Mouse (Mus musculus): ENCODE data around the gene Hebp1.
A peak's percentile ranks its signal among the peaks of the same experiment; 100 is the strongest.

Gene Hebp1

GRCm38 (mm10) chr6:135196707-135197106, 1.1 kb downstream of the Hebp1 start:
- no peak for DNase-seq

GRCm38 (mm10) chr6:135194907-135195306, 2.9 kb downstream of the Hebp1 start:
- DNase-seq: no peak

- DNase-seq: no peak
Observed at GRCm38 (mm10) chr6:135193733-135194132, 4.1 kb downstream of the Hebp1 start.

GRCm38 (mm10) chr6:135192993-135193392, 4.8 kb downstream of the Hebp1 start:
- no peak for DNase-seq

- DNase-seq: no peak
Observed at GRCm38 (mm10) chr6:135191906-135192305, 5.9 kb downstream of the Hebp1 start.

- DNase-seq: no peak
Observed at GRCm38 (mm10) chr6:135190122-135190521, 7.7 kb downstream of the Hebp1 start.

GRCm38 (mm10) chr6:135188629-135189028, 9.2 kb downstream of the Hebp1 start:
- DNase-seq: no peak

GRCm38 (mm10) chr6:135187076-135187917, 10.5 kb downstream of the Hebp1 start:
- no peak for DNase-seq

GRCm38 (mm10) chr6:135183961-135184360, 13.9 kb downstream of the Hebp1 start:
- no peak for DNase-seq

- no peak for DNase-seq
Observed at GRCm38 (mm10) chr6:135182925-135183324, 14.9 kb downstream of the Hebp1 start.

GRCm38 (mm10) chr6:135178599-135178998, 19.2 kb downstream of the Hebp1 start:
- no peak for DNase-seq

- DNase-seq: no peak
Observed at GRCm38 (mm10) chr6:135177271-135177670, 20.6 kb downstream of the Hebp1 start.

GRCm38 (mm10) chr6:135175014-135175413, 22.8 kb downstream of the Hebp1 start:
- DNase-seq: no peak

GRCm38 (mm10) chr6:135171736-135172135, 26.1 kb downstream of the Hebp1 start:
- no peak for DNase-seq

GRCm38 (mm10) chr6:135169246-135169645, 28.6 kb downstream of the Hebp1 start:
- no peak for DNase-seq

- peak in 1 of 2 experiments; percentile 17 for DNase-seq
Observed at GRCm38 (mm10) chr6:135168471-135168870, 29.4 kb downstream of the Hebp1 start.

GRCm38 (mm10) chr6:135167380-135168311, 30.2 kb downstream of the Hebp1 start:
- DNase-seq: peak; percentile 89 to 93

GRCm38 (mm10) chr6:135166712-135167111, 31.1 kb downstream of the Hebp1 start:
- no peak for DNase-seq

GRCm38 (mm10) chr6:135166262-135166661, 31.6 kb downstream of the Hebp1 start:
- no peak for DNase-seq

- DNase-seq: no peak
Observed at GRCm38 (mm10) chr6:135165706-135166105, 32.1 kb downstream of the Hebp1 start.

GRCm38 (mm10) chr6:135165191-135165590, 32.6 kb downstream of the Hebp1 start:
- no peak for DNase-seq

- DNase-seq: no peak
Observed at GRCm38 (mm10) chr6:135162861-135163260, 35.0 kb downstream of the Hebp1 start.

- DNase-seq: no peak
Observed at GRCm38 (mm10) chr6:135162311-135162710, 35.5 kb downstream of the Hebp1 start.

- DNase-seq: no peak
Observed at GRCm38 (mm10) chr6:135161356-135161755, 36.5 kb downstream of the Hebp1 start.
